Mouse (Mus musculus): ENCODE results near the gene Cacfd1.

Cacfd1 gene

DNA sequence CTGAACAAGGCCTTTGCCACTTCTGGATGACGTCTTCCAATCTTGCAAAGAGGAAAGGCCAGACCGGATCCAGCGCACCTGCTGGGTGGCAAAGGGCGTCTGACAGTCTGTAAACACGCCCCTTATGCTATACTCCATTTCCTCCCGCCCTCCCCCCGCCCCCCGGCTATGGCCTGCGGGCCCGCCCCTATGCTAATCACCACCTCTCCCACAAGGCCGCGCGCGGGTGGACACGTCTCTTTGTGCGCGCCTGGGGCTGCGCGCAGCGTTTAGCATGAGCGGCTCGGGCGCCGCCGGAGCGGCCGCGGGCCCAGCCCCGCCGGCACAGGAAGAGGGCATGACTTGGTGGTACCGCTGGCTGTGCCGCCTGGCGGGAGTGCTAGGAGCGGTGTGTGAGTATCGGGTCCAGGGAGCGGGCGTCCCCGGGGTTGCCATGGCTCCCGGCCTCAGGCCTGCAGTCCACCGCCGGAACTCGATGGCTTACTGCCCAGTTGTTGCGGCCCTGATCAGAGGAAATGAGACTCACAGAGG lies at the start of gene Cacfd1:
Cacfd1 (plus strand) TSS at position 213 of the 531 bp plus-strand sequence.
- DNase-seq (ENCODE audit: low read depth in 2 of 2, low spot score in 2 of 2): peak; percentile 85

DNA sequence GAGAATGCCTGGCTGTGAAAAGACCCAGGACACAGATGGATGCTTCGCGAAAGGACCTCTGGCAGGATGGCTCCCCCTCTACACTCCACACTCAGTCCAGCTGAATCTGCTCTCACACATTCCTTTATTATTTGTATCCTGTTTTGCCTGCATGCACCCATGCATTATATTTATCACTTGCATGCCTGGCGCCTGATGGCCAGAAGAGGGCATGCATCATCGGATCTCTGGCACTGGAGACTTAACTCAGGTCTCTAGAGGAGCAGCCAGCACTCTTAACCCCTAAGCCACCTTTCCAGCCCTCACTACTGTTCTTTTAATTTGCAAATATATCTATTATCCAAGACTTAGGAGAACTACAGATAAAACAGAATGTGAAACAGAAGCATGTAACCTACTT lies 49.0 kb upstream of the Cacfd1 start:
- no peak for DNase-seq (ENCODE audit: low read depth in 2 of 2, low spot score in 2 of 2)

DNA sequence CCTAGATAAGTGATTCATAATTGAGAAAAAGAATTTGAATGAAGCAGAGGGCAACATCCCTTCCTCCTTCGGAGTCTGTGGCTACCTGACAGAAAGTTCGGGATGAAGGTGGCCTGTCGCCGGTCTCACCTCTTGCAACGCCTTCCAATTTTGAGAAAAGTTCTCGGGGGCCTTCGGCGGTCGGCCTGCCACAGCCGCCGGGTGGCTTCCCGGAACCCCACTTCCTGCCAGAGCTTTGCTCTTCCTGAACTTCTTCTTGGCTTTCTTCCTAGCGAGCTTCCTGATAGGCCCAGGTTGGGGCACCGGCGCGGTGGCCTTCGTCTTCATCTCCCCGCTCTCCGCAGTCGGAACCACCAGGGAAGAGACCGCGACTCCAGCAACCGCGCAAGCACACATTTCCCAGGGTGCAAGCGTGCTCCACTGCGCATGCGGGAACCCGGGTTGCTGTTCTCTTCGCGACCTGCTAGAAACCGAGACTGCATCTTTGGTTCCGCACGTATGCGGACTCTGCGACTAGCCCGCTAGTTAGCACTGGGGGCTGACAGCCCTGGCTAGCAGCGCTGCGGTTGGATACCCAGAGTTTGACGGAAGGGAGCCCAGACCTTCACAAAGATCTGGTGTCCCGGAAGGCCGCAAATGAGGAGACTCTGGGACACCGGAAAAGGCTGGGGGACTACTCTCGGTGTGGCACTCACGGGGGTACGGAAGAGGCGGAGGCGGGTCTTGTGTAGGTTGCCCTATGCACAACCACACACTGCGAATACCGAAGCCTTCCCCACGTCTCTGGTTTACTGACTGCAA lies 45.6 kb upstream of the Cacfd1 start, which contains the start of gene Rexo4:
Rexo4 (minus strand) TSS at position 464 of the 801 bp plus-strand sequence.
- DNase-seq (ENCODE audit: low read depth in 2 of 2, low spot score in 2 of 2): peak; percentile 89 to 92

DNA sequence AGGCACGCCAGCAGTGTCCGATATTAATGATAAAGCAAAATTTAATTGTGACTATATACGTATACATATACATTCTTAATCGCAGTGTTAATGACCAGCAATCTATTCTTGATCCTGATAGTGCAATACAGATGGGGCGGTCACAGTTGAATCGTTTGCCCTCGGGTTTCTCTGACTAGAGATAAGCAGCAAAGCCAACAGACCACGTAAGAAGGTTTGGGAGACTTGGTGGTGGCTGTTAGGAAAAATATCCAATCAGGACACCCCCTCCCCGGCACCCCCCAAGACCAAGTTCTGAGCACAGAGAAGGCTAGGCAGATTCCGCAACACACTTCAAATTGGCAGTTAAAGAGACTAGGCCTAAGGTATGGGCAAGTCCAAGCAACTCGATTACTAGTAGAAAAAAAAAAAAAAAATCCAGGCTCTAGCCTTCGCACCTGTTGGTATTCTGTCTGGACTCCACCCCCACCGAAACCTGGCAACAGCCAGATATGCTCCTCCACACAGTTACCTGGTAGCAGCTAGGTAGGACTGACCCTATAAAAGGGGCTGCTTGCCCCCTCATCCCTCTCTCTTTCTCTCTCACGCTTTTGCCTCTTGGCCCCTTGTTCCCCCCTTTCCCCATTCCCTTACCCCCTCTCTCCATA lies 44.9 kb upstream of the Cacfd1 start:
- DNase-seq (ENCODE audit: low read depth in 2 of 2, low spot score in 2 of 2): no peak

DNA sequence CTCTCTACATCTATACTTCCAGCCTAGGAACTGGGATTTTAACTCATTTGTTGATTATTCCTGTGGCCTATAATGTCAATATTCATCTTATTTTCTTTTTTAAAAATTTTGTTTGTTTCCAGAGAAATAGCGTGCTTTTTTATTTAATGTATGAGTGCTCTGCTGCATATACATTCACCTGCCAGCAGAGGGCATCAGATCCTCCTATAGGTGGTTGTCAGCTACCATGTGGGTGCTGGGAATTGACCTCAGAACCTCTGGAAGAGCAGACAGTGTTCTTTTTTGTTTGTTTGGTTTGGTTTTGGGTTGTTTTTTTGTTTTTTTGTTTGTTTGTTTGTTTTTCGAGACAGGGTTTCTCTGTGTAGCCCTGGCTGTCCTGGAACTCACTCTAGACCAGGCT lies 42.5 kb upstream of the Cacfd1 start:
- DNase-seq (ENCODE audit: low read depth in 2 of 2, low spot score in 2 of 2): no peak

DNA sequence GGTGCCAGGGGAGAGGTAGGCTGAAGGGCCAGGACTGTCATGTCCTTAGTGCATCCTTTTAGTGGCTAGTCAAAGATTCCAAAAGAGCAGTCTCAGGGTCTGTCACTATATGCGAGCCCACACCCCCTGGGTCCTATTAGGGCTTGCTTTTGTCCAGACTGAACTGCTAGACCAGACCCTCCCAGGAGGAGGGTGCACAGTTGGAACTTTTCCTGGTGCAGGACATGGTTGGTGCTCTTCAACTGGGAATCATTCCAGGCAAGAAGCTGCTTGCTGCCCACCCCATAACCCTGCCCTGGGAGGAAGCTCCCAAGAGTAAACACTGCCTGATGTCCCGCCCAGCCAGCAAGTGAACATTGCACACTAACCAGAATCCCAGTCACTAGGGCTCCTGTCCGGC lies 36.6 kb upstream of the Cacfd1 start, which contains the start of gene Adamts13:
Adamts13 (plus strand) TSS at position 301 of the 400 bp plus-strand sequence.
- no peak for DNase-seq (ENCODE audit: low read depth in 2 of 2, low spot score in 2 of 2)

DNA sequence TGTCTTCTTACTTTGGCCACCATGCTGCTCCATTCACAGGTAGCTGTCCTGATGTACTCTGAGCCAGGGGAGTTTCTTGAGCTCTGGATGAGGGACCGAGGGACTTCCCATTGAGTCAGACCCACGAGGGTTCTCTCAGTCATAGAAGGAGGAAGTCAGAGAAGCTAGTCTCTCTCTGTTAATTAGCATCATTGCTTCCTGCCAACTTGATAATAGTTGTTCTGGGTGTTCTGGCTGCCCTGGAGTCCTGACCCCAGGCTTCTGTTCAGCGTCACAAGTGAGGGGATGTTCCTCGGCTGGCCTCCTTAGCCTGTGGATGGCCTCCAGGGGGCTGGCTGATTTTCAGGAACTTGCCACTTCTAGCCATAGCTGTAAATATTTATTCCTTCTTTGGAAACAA lies 35.8 kb upstream of the Cacfd1 start:
- DNase-seq (ENCODE audit: low read depth in 2 of 2, low spot score in 2 of 2): no peak

DNA sequence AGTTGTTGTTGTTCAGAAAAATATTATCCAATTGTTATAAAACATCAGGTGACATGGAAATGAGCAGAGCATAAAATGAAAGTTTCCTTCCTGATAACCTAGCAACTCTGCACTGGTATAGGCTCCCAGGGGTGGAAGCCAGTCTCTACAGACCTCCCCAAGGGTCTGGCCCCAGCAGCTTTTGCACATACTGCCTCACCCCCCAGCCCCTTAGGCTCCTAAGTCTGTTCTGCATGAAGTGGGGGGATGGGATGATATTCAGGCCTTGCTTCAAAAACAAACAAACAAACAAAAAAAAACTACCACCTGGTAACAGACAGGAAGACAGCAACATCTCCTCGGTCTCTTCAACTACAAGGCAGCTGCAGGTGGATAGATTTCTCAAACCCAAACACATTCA lies 29.4 kb upstream of the Cacfd1 start:
- no peak for DNase-seq (ENCODE audit: low read depth in 2 of 2, low spot score in 2 of 2)

DNA sequence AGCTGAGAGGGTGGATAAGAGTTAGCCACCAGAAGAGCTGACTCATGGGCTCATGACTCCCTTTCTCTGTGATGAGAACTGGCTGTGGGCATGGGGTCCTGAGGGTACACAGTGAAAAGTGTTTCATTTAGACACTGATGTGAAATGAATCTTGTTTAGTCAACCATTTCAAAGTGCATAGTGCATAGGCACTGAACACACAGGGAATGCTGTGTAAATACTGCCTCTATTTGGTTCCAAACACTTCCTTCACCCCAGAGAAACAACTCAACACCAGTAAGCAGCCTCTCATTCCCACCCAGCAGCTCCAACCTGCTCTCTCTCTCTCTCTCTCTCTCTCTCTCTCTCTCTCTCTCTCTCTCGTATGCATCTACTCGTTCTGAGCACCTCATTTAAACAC lies 25.5 kb upstream of the Cacfd1 start:
- no peak for DNase-seq (ENCODE audit: low read depth in 2 of 2, low spot score in 2 of 2)

DNA sequence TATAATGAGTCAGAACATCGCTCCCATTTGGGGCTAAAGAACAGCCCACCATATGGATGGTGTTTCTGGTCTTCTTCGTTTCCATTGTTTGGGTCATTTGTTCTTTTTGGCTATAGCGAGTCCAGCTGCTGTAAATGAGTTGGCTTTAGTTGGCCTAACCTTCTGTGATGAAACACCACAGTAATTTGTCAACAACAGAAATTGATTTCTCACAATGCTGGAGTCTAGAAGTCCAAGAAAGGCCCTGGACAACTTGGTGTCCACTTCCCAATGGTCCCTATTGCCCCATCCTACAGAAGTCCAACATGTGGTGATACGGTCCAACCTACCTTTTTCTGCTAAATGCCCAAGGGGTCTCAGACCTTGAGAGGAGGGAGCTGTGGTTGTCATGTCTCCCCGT lies 25.1 kb upstream of the Cacfd1 start:
- DNase-seq (ENCODE audit: low read depth in 2 of 2, low spot score in 2 of 2): no peak

DNA sequence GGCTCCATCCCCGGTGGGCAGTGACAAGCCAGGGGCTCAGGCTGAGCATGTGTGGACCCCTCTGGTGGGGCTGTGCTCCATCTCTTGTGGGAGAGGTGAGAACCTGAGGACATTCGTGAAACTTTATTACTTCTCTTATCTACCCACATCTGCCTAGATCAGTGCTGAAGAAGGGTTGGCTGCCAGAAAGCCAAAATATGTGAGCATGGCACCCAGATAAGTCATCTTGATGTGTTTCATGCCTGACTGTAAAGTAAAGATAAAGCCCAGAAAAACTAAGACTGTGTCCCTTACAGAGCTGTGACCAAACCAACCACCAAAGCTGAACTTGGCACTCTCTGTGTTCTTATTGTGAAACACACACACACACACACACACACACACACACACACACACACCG lies 15.8 kb upstream of the Cacfd1 start:
- no peak for DNase-seq (ENCODE audit: low read depth in 2 of 2, low spot score in 2 of 2)

DNA sequence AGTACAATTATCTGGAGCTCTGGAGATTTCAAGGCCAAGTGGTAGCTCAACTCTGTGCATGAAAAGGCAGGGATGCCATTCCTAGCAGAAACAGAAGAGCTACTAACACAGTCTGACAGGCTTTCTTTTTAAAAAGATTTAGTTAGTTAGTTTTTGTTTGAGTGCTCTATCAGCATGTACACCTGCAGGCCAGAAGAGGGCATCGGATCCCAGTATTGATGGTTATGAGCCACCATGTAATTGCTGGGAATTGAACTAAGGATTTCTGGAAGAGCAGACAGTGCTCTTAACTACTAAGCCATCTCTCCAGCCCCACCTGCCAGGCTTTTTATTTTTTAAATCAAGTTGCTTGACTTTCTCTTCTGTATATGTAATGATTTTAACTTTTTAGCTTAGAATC lies 12.2 kb upstream of the Cacfd1 start:
- DNase-seq (ENCODE audit: low read depth in 2 of 2, low spot score in 2 of 2): no peak

DNA sequence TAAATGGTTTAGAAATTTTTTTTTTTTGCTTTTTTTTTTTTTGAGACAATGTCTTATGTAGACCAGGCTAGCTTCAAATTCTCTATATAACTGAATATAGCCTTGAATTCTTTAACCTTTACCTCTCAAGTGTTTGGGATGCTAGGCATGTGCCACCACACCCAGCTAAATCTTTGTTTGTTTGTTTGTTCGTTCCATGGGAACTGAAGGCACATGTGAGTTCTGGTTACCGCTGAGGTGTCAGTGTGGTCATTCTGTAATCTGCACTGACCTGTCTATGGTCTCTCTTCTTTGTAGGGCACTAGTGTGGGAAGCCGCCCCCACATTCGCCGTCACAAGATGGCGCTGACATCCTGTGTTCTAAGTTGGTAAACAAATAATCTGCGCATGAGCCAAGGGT lies 11.7 kb upstream of the Cacfd1 start:
- no peak for DNase-seq (ENCODE audit: low read depth in 2 of 2, low spot score in 2 of 2)

DNA sequence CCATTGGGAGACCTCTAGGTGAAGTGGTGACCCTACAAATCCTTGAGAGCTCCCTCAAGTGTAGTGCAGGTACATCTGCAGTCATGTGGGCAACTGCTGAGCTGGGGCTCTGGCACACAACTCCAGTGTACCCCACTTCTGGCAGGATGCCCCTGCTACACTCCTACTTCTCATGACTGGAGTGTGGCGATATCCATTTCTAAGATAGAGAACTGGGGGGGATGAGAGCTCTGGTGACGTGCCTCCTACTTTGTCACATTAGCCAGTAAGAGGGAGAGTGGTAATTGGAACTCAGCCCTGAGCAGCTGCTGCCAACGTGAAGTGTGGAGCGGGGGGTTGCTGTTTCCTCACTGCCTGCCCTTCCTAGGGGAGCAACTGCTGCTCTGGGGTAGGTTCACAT lies 3.5 kb upstream of the Cacfd1 start:
- no peak for DNase-seq (ENCODE audit: low read depth in 2 of 2, low spot score in 2 of 2)

DNA sequence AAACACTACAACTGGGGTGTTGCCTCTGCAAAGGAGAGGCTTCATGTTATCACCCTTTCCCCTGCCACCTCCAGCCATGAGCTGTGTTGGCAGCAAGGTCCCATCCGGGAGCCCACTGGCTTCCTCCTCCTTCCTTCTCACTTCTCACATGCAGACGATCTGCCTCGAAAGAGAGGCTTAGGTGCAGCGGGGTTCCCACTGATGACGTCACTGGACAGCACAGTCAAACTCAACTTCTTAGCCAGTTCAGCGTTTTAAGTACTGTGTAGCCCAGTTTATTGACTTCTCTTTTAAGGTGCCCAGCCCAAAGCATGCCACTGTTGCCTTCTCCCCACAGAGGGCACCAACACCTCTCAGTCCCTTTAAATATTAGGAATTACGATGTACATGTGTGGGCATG lies 2.0 kb upstream of the Cacfd1 start:
- no peak for DNase-seq (ENCODE audit: low read depth in 2 of 2, low spot score in 2 of 2)

DNA sequence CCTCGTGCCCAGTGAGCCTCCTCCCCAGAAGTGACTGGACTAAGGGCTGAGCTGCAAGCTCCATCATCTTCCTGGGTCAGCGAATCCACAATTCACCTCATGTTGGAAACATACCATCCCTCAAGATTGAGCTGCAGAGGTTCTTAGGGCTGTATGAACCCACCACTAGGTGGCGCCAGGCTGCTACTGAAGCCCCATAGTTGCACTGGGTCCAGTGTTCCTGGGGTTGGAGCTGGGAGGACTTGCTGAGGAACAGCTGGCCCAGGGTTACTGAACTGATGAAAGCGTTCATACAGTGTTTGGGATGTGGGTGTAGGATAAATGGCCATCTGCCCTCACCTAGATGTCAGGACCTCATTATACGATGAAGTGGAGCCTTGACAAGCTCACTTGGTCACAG lies 8.1 kb downstream of the Cacfd1 start:
- peak; percentile 54 to 65 for DNase-seq (ENCODE audit: low read depth in 2 of 2, low spot score in 2 of 2)

DNA sequence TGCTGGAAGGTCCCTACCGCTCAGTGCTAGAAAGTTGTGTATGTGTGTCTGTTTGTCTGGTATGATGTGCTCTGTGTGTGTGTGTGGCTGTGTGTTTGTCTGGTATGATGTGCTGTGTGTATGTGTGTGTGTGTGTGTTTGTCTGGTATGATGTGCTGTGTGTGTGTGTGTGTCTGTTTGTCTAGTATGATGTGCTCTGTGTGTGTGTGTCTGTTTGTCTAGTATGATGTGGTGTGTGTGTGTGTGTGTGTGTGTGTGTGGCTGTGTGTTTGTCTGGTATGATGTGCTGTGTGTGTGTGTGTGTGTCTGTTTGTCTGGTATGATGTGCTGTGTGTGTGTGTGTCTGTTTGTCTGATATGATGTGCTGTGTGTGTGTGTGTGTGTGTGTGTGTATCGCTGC lies 9.8 kb downstream of the Cacfd1 start:
- DNase-seq (ENCODE audit: low read depth in 2 of 2, low spot score in 2 of 2): no peak

DNA sequence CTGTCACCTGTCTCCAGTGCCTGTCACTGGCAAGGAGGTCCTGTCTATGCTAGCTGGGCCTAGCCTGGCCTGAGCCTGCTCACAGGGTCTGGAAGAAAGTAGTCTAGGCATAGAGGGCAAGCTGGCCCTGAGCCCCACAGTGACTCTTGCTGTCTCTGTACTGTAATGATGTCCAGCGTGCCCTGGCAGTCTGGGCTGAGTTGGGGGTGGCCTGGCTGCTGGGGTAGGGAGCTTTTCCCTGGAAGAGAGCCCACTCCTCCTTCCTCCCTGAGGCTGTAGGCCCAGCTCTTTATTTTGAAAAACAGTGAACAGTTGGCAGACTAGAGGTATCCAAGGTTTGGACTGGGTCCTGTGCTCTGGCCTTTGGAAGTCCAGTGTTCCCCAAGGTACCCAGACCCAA lies 11.4 kb downstream of the Cacfd1 start:
- no peak for DNase-seq (ENCODE audit: low read depth in 2 of 2, low spot score in 2 of 2)

DNA sequence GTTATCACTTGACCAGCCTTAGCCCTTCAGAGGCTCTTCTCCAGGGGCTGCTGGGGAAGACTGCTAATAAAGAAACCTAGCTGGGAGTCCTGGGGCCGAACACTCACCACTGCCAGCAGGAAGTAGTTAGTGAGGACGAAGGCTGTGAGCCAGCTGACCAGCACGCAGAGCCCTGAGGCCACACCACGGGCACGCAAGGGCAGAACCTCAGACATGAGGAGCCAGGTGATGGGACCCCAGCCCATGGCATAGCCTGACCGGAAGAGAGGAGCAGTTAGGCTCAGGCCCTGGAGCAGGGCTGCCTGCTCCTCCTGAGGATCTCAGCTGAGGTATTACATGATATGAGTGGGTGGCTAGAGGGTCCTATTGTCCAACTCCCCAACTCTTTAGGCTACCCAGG lies 12.9 kb downstream of the Cacfd1 start:
- no peak for DNase-seq (ENCODE audit: low read depth in 2 of 2, low spot score in 2 of 2)

DNA sequence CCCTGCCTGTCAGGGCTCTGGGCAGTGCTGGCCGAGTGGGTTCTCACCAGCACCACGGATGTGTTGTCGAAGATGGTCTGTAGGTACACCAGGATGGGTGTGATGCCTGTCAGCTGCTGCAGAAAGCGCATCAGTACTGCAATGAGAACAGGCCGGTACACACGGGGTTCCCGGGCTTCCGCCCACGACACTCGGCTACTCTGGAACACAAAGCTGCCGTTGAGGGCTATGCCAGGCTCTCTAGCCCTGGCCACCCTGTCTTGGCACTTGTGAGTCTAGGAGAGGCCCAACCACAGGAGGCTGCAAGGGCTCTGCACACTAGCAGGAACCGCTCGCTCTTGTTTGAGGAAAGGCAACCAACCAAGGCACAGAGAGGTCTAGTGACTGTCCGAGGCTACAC lies 14.4 kb downstream of the Cacfd1 start:
- no peak for DNase-seq (ENCODE audit: low read depth in 2 of 2, low spot score in 2 of 2)

DNA sequence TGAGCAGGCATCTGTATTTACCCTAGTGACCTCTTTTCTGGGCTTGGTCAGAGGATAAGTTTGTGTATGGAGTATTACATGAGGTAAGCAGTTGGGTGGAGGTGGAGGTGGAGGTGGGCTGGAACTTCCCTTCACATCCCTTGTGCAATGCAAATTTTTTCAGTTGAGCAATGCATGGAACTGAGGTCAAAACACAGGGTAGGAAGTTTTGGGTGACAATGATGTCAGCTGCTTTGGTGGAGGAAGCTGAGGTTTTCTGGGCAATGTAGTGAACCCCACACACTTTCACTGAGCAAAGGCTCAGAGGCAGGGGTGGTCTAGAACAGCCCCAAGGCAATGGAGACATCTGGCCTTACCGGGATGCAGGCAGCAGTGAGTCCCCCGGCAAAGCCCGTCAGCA lies 15.8 kb downstream of the Cacfd1 start:
- DNase-seq (ENCODE audit: low read depth in 2 of 2, low spot score in 2 of 2): no peak

DNA sequence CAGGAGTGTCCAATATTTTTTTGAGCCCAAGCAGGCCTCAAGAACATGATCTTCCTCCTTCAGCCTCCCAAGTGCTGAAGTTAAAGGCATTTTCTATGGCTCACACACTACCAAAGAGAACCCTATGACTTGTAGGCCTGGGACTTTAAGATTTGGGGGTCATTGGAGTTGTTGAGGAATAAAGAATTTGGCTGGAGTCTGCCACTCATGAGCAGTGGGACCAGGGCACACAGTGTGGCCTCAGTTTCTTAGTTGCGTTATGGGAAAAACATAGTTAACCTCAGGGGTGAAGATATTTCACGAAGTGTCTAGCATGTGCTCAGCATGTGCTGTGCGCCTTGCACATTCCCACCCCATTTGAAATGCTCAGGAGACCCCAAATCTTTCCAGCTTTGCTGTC lies 16.6 kb downstream of the Cacfd1 start:
- DNase-seq (ENCODE audit: low read depth in 2 of 2, low spot score in 2 of 2): no peak

Measured in CD8-positive naive resting alpha-beta T cell, adult 2 months (primary cell).